Mouse (Mus musculus) limb, embryonic 10.5 days (tissue): ENCODE measurements around the gene Ube2l3. TPM values are rescaled to one million over a fixed set of nuclear protein-coding genes. Genes with fewer than 3 reads are reported as not detected.
"Not testable (repeated sequence)": the region's sequence is repeated elsewhere in the genome, so short reads cannot be mapped to it uniquely, and the experiment has no call there.

Experiments
- DNase-seq: peaks from one replicate; pipeline ENCODE4 v3.0.0-alpha.2; 2017; ENCODE audit warnings: low spot score
- H3K27ac ChIP-seq: fragments of 300-500 bp; sonication (generic); 2 replicates; pipeline ENCODE4 v1.5.1; 2016; ENCODE audit warnings: mild to moderate bottlenecking
- H3K27me3 ChIP-seq: fragments of 300-500 bp; sonication (generic); 2 replicates; pipeline ENCODE4 v1.6.1; 2016; ENCODE audit warnings: low read depth, mild to moderate bottlenecking; ENCODE audit not compliant: poor library complexity, severe bottlenecking
- H3K36me3 ChIP-seq: fragments of 300-500 bp; sonication (generic); 2 replicates; pipeline ENCODE4 v1.6.1; 2016; ENCODE audit warnings: mild to moderate bottlenecking, moderate library complexity
- H3K4me1 ChIP-seq: fragments of 300-500 bp; sonication (generic); 2 replicates; pipeline ENCODE4 v1.6.1; 2016
- H3K4me3 ChIP-seq: fragments of 300-500 bp; sonication (generic); 2 replicates; pipeline ENCODE4 v1.5.1; 2016; ENCODE audit warnings: mild to moderate bottlenecking, moderate library complexity
- H3K9me3 ChIP-seq: fragments of 300-500 bp; sonication (generic); replicated peaks from 2 replicates; pipeline ENCODE4 v1.6.1; 2016; ENCODE audit warnings: mild to moderate bottlenecking
- WGBS: fragments of 180-500 bp; shearing (Covaris S2); methylation state at CpG from one replicate; pipeline ENCODE4 v1.1.7; 2016; 5-methylcytosine and 5-hydroxymethylcytosine counted together
- polyA plus RNA-seq: library from polyadenylated mRNA; unstranded; fragments of >200 nt; fragmentation: Nextera tagmentation; extraction: Ambion mirVana; gene quantifications from 2 replicates; pipeline ENCODE4 v1.2.1, GENCODE M21; 2016

Gene Ube2l3
- polyA plus RNA-seq, 1 experiment from 2014 or later, result 432 TPM

DNA sequence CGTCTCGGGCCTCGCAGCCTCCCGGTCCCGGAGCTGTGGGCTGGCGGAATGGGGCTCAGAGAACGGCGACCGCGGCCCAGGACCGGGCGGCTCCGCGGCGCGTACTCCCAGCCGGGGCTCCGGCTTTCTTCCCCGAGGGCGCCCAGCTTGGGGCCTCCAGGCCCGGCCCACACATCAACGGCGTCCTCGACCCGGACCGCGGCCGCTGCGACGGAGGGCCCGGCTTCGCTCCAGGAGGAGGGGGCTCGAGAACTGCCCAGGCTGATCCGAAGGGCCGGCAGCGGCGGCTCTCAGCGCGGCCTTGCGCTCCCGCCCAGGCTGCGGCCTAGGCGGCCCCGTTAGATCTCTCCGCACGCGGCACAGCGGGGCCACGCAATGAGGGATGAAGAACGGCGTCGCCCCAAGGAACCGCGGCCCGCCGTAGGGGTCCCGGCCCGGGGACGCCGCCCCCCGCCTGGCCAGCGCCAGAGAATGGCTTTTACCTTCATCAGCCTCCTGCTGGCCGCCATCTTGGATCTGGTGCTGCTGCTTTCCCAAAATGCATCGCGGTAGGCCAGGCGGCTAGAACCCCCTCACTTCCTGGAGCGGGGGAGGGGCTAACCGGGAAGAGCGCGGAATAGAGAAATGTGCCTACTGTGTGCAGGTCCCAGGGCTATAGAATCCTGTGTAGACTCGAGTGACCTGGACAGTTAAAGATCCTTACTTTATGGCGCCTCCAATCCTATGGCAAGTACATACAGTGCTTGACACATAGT lies 1.3 kb downstream of the Ube2l3 start:
- WGBS, result under 1% methylated on average over 72 of the region's 72 CpGs
- no peaks in the 10 kb centered on the region for H3K9me3 ChIP-seq
- peak overlapping the region; percentile 99 for H3K27ac ChIP-seq
- H3K4me3 ChIP-seq, result peak overlapping the region; percentile 100
- H3K4me1 ChIP-seq, result peaks cover 13% of the 10 kb centered on the region
- peaks cover 3% of the 10 kb centered on the region for H3K27me3 ChIP-seq
- peak; percentile 87 for DNase-seq
- peaks cover 22% of the 10 kb centered on the region for H3K36me3 ChIP-seq

DNA sequence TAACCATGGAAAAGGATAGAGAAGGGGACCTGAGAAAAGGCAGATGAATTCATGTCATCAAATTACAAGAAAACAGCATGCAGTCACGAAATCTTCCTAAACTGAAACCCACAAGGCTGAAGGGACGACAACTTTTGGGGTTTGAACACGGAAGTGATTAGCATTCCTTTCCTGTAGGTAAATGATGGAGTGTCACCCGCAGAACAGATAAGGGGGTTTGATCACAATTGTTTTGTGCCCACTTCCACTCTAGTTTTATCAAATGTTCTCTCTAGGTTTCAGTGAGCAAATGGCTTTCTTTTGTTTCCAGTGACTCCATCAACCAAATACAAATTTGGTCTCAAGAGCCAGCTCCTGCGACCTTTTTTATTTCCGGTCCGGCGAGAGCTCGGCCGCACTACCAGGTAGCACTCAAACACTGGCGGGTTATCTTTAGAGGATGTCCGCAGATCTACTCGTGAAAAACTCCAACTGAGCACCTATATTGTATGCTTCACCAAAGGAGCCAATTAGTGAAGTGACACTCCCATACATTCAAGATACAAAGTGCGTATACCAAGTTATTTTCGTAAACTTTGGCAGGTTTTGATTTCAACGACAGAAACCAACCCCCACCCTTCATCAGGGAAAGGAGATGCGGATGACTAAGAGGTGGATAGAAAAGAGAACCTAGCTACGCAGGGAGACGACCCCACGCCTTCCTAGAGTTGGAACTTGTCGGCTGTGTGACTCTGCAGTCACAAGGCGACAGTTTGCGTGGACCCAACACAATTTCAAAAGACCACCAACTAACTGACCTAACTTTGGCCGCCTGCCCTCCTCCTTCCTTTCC lies 2.1 kb downstream of the Ube2l3 start:
- peaks cover 30% of the 10 kb centered on the region for H3K36me3 ChIP-seq
- H3K9me3 ChIP-seq, result no peaks in the 10 kb centered on the region
- peak overlapping the region; percentile 100 for H3K4me3 ChIP-seq
- no peaks in the 10 kb centered on the region for H3K27me3 ChIP-seq
- WGBS, result 9% methylated on average over 24 of the region's 24 CpGs
- H3K27ac ChIP-seq, result peak overlapping the region; percentile 99
- peaks cover 13% of the 10 kb centered on the region for H3K4me1 ChIP-seq
- no peak for DNase-seq

- 96% methylated on average over 4 of the region's 4 CpGs for WGBS
- H3K27me3 ChIP-seq, result no peaks in the 10 kb centered on the region
- DNase-seq, result no peak
- H3K4me1 ChIP-seq, result no peaks in the 10 kb centered on the region
- no peaks in the 10 kb centered on the region for H3K9me3 ChIP-seq
- no peak overlapping the region for H3K27ac ChIP-seq
- H3K36me3 ChIP-seq, result peaks cover 77% of the 10 kb centered on the region
- H3K4me3 ChIP-seq, result no peak overlapping the region
These were observed 8.6 kb downstream of the Ube2l3 start for GRCm38 (mm10) chr16:17193823-17194222.

- H3K4me3 ChIP-seq, result no peak overlapping the region
- DNase-seq, result no peak
- H3K4me1 ChIP-seq, result no peaks in the 10 kb centered on the region
- peaks cover 59% of the 10 kb centered on the region for H3K36me3 ChIP-seq
- no peaks in the 10 kb centered on the region for H3K27me3 ChIP-seq
- no peak overlapping the region for H3K27ac ChIP-seq
- H3K9me3 ChIP-seq, result no peaks in the 10 kb centered on the region
These were observed 17.0 kb downstream of the Ube2l3 start for GRCm38 (mm10) chr16:17185475-17185874.

GRCm38 (mm10) chr16:17183003-17183402 lies 19.4 kb downstream of the Ube2l3 start:
- H3K27me3 ChIP-seq, result no peaks in the 10 kb centered on the region
- H3K4me1 ChIP-seq, result no peaks in the 10 kb centered on the region
- DNase-seq, result no peak
- H3K4me3 ChIP-seq, result no peak overlapping the region
- no peaks in the 10 kb centered on the region for H3K9me3 ChIP-seq
- peaks cover 63% of the 10 kb centered on the region for H3K36me3 ChIP-seq
- no peak overlapping the region for H3K27ac ChIP-seq
- 87% methylated on average over 3 of the region's 3 CpGs for WGBS

DNA sequence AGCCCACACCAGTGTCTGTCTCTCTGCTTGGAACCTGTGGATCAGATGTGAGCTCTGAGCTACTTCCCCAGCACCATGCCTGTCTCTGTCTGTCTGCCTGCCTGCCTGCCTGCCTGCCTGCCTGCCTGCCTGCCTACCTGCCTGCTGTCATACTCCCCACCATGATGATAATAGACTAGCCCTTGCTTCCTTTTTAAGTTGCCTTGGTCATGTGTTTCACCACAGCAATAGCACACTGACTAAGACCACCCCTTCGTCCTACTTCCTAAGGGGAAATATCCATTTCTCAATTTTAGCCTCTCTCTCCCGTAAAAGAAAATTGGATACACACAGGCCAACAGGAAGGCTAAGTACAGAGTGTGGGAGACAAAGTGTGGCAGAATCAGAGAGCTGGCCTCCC lies 20.3 kb downstream of the Ube2l3 start:
- WGBS, result 86% methylated on average over 2 of the region's 2 CpGs
- no peaks in the 10 kb centered on the region for H3K27me3 ChIP-seq
- no peak for DNase-seq

DNA sequence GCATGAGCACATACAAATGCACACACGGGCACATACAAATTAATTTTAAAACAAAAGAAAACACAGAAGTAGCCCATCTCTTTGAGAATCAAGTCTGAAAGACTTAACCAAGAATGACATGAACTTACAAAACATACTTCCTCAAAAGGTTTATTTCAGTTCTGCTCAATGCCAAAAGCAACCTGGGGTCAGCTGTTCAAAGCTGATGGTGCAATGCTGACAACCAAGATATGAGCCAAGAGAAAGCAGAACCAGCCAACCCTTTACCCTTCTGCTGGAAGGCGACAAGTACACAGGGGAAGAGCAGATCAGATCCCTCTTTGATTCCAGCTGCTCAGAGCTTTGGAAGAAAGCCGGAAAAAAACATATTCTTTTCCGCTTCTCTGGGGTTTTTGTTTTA lies 21.1 kb downstream of the Ube2l3 start:
- Histone ChIP-seq H3K9me3 (no peaks in the 10 kb centered on the region), H3K36me3 (peaks cover 59% of the 10 kb centered on the region), H3K27ac (no peak overlapping the region), H3K27me3 (no peaks in the 10 kb centered on the region), H3K4me3 (no peak overlapping the region), H3K4me1 (no peaks in the 10 kb centered on the region)
- no peak for DNase-seq
- WGBS, result 94% methylated on average over 4 of the region's 4 CpGs

More for the DNA sequence above, 20.3 kb downstream of the Ube2l3 start:
- no peak overlapping the region for H3K27ac ChIP-seq
- H3K9me3 ChIP-seq, result no peaks in the 10 kb centered on the region
- H3K4me1 ChIP-seq, result no peaks in the 10 kb centered on the region
- peaks cover 62% of the 10 kb centered on the region for H3K36me3 ChIP-seq
- no peak overlapping the region for H3K4me3 ChIP-seq

DNA sequence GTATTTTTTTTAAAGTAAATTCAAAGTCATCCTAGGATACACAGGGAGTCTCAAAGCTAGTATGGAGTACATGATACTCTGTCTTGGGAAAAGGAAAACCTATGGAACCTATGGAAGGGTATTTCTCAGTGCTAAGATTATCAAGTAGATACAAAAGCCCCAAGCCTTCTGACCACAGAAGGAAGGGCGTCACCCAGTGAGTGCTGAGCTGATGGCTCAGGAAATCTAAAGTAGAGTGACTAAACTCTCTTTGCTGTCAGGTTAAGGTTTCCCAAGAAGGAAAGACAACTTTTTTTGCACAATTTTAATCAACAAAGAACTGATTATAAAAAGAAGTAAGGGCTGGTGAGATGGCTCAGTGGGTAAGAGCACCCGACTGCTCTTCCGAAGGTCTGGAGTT lies 22.7 kb downstream of the Ube2l3 start:
- Histone ChIP-seq H3K9me3 (no peaks in the 10 kb centered on the region), H3K36me3 (peaks cover 59% of the 10 kb centered on the region), H3K4me1 (no peaks in the 10 kb centered on the region), H3K27me3 (no peaks in the 10 kb centered on the region), H3K4me3 (no peak overlapping the region), H3K27ac (no peak overlapping the region)
- 96% methylated on average over 3 of the region's 3 CpGs for WGBS
- DNase-seq, result no peak

DNA sequence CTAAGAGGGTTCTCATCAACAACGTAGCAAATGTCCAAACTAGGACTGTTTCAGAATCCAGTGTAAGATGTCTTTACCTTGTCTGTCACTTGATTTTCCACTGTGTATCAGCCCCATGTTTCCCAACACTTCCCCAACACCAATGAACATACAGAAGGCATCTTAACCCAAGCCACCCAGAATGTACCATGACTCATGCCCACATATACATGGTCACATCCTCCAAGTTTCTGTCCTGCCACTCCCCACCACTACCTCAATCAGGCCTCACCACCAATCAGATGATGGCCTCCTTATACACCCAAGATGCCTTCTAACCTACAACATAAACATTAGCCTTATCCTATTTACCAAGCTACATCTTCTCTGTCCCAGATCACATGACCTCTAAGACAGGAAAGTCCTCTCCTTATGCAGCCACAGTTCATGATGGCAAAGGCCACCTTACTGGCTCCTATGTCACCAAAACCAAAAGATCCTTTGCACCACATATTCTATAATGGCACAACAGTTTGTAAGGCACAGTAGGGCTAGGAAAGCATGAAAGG lies 24.8 kb downstream of the Ube2l3 start:
- 97% methylated on average over 1 of the region's 1 CpGs for WGBS
- H3K4me1 ChIP-seq, result no peaks in the 10 kb centered on the region
- H3K9me3 ChIP-seq, result no peaks in the 10 kb centered on the region
- peaks cover 65% of the 10 kb centered on the region for H3K36me3 ChIP-seq
- no peak overlapping the region for H3K27ac ChIP-seq
- H3K27me3 ChIP-seq, result no peaks in the 10 kb centered on the region
- H3K4me3 ChIP-seq, result no peak overlapping the region
- no peak for DNase-seq

DNA sequence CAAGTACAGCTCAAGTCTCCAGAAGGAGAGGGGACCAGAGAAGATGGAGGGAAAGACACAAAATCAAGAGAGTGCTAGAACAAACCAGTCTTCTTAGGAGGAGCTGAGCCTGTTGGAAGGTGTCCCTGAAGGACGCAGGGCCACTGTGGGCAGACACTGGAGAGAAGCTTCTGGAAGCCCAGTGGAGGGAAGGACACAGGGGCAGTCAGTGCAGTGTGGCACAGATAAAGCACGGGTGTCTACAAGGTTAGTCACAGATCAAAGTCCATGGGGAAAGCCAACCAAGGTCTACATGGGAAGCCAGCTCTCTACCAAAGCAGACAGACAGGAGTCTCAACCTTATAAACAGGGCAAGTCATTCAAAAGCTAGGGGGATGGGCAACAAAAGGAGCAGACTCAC lies 26.7 kb downstream of the Ube2l3 start:
- Histone ChIP-seq H3K4me1 (no peaks in the 10 kb centered on the region), H3K27ac (no peak overlapping the region), H3K4me3 (no peak overlapping the region), H3K27me3 (no peaks in the 10 kb centered on the region), H3K9me3 (no peaks in the 10 kb centered on the region), H3K36me3 (peaks cover 78% of the 10 kb centered on the region)
- no peak for DNase-seq
- 88% methylated on average over 2 of the region's 2 CpGs for WGBS

DNA sequence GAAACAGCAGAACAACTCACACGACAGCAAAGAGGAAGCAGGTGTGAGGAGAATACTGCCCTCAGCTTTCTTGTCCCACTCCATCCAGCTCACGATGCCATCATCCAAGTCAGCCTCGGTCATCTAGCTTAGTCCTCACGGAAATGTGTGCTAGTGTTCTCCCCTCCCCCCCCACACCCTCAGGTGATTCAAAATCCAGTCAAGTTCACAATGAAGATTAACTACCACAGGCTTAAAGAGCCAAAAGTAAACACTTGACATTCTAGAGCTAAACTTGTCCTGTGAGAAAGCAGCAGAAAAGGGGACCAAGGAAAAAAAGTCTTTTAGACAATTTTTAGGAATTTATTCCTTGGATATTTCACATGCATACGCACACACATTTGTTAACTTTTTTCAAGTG lies 34.4 kb downstream of the Ube2l3 start:
- no peak overlapping the region for H3K4me3 ChIP-seq
- DNase-seq, result no peak
- peaks cover 87% of the 10 kb centered on the region for H3K36me3 ChIP-seq
- H3K27me3 ChIP-seq, result no peaks in the 10 kb centered on the region
- H3K4me1 ChIP-seq, result no peaks in the 10 kb centered on the region
- WGBS, result 90% methylated on average over 5 of the region's 5 CpGs
- no peak overlapping the region for H3K27ac ChIP-seq
- H3K9me3 ChIP-seq, result no peaks in the 10 kb centered on the region

DNA sequence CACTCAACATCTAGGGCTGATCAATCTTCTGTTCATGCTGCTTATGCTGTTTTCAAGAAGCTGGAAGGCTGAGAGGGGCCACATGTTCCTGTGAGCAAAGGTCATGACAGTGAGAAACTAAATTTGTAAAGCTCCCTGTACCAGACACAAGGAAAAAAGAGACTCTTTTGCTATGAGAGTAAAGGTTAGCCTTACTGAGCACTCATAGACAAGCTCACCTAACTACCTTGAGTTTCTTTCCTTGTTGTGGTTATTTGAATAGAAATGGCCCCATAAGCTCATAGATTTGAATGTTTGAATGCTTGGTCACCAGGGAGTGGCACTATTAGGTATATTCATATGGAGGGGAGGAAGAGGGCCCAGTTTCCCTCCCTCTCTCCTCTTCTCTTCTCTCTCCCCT lies 35.3 kb downstream of the Ube2l3 start:
- H3K36me3 ChIP-seq, result peaks cover 86% of the 10 kb centered on the region
- no peaks in the 10 kb centered on the region for H3K9me3 ChIP-seq
- H3K4me1 ChIP-seq, result no peaks in the 10 kb centered on the region
- no peak overlapping the region for H3K4me3 ChIP-seq
- no peak for DNase-seq
- H3K27me3 ChIP-seq, result no peaks in the 10 kb centered on the region
- no peak overlapping the region for H3K27ac ChIP-seq

DNA sequence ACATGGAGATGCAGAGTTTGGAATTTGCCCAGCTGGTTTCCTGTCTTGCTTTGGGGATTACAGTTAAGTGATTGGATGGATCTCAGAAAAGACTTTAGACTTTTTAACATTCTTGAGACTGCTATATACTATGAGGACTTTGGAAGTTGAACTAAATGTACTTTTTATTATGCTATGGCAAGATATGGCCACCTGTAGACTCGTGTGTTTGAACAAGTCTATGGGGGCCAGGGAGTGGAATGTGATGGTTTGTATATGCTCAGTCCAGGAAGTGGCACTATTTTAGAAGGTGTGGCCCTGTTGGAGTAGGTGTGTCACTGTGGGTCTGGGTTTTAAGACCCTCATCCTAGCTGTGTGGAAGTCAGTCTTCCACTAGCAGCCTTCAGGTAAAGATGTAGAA lies 37.0 kb downstream of the Ube2l3 start:
- H3K36me3 ChIP-seq, result peaks cover 90% of the 10 kb centered on the region
- 94% methylated on average over 1 of the region's 1 CpGs for WGBS
- not testable (repeated sequence) for H3K27ac ChIP-seq, H3K4me1 ChIP-seq, DNase-seq, H3K27me3 ChIP-seq, H3K4me3 ChIP-seq, H3K9me3 ChIP-seq
